Mouse (Mus musculus) myocyte (in vitro differentiated cells): ENCODE data around the gene Iars2.

Experiments used
- E2F4 ChIP-seq: IDR thresholded peaks from one replicate; pipeline ENCODE4 v1.6.1; 2011; ENCODE audit warnings: mild to moderate bottlenecking, control low read depth, moderate library complexity; ENCODE audit not compliant: insufficient read depth
- MAX ChIP-seq: IDR thresholded peaks from one replicate; pipeline ENCODE4 v1.6.1; 2011; ENCODE audit warnings: low read depth, mild to moderate bottlenecking, control low read depth
- MYOG ChIP-seq, 3 experiments: IDR thresholded peaks; one replicate each; pipeline ENCODE4 v1.6.1; 2011; ENCODE audit warnings: control low read depth in 2 of 3, low read depth in 2 of 3, mild to moderate bottlenecking in 2 of 3; ENCODE audit not compliant: insufficient read length in 2 of 3, control insufficient read depth in 1 of 3, insufficient read depth in 1 of 3
- POLR2A ChIP-seq: IDR thresholded peaks from one replicate; pipeline ENCODE4 v1.6.1; 2011; ENCODE audit warnings: low read depth, mild to moderate bottlenecking, control low read depth, moderate library complexity; ENCODE audit not compliant: insufficient read length
- POLR2AphosphoS2 ChIP-seq: IDR thresholded peaks from one replicate; pipeline ENCODE4 v1.6.1; 2011; ENCODE audit warnings: low read depth, control low read depth; ENCODE audit not compliant: insufficient read length
- TCF12 ChIP-seq: IDR thresholded peaks from one replicate; pipeline ENCODE4 v1.6.1; 2011; ENCODE audit warnings: mild to moderate bottlenecking, control low read depth; ENCODE audit not compliant: poor library complexity, insufficient read depth, severe bottlenecking
- USF1 ChIP-seq: IDR thresholded peaks from one replicate; pipeline ENCODE4 v1.6.1; 2011; ENCODE audit warnings: low read depth, mild to moderate bottlenecking, control low read depth, moderate library complexity

DNA sequence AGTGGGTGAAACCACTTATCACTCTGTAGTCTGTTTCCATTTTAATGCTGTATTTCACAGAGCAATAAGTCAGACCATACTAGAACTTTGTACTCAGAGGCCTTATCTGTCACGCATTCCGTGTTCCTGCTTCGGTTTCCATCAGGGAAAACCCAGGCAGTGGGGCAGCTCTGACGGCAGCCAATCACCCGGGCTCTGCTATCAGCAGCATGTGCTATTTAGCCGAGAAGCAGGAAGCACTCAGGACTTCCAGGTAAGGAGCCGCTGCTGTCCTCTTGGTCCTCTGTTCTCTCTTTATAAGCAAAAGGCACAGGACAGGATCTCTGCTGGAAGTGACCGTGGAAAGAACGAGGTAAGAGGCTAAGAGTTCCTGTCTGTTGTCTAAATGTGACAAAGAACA lies 17.2 kb downstream of the Iars2 start:
- TF ChIP-seq TCF12 (no peak), MYOG (IDR thresholded peaks at IDR 0.05; ENCODE audit: control insufficient read depth in 1 of 3, insufficient read depth in 1 of 3, insufficient read length in 2 of 3, low read depth in 2 of 3) (no peak), POLR2AphosphoS2 (no peak), POLR2A (no peak), E2F4 (no peak), USF1 (no peak), MAX (no peak)
